Mouse (Mus musculus) hindbrain, embryonic 13.5 days (tissue): ENCODE data around the gene Cfap52. TPM values are rescaled to one million over a fixed set of nuclear protein-coding genes. Genes with fewer than 3 reads are reported as not detected.

Experiments
- ATAC-seq: fragments of 200-750 bp; cut with Nextera tagmentation; 2 replicates; pipeline ENCODE4 v1.8.0; 2017; ENCODE audit warnings: moderate TSS enrichment; ENCODE audit not compliant: low FRiP score
- H3K27ac ChIP-seq: fragments of 300-500 bp; sonication (generic); 2 replicates; pipeline ENCODE4 v1.5.1; 2015; ENCODE audit warnings: inconsistent platforms, mild to moderate bottlenecking, moderate library complexity
- H3K27me3 ChIP-seq: fragments of 300-500 bp; sonication (generic); 2 replicates; pipeline ENCODE4 v1.6.1; 2015; ENCODE audit warnings: mild to moderate bottlenecking, inconsistent platforms
- H3K36me3 ChIP-seq: fragments of 300-500 bp; sonication (generic); 2 replicates; pipeline ENCODE4 v1.6.1; 2015; ENCODE audit warnings: mild to moderate bottlenecking, inconsistent platforms
- H3K4me1 ChIP-seq: fragments of 300-500 bp; sonication (generic); replicated peaks from 2 replicates; pipeline ENCODE4 v1.6.1; 2015; ENCODE audit warnings: inconsistent platforms
- H3K4me2 ChIP-seq: fragments of 300-500 bp; sonication (generic); 2 replicates; pipeline ENCODE4 v1.6.1; 2015; ENCODE audit warnings: inconsistent platforms, mild to moderate bottlenecking, moderate library complexity
- H3K4me3 ChIP-seq: fragments of 300-500 bp; sonication (generic); 2 replicates; pipeline ENCODE4 v1.5.1; 2015; ENCODE audit warnings: mild to moderate bottlenecking, inconsistent platforms
- H3K9ac ChIP-seq: fragments of 300-500 bp; sonication (generic); 2 replicates; pipeline ENCODE4 v1.6.1; 2015; ENCODE audit warnings: mild to moderate bottlenecking, inconsistent platforms
- H3K9me3 ChIP-seq: fragments of 300-500 bp; sonication (generic); 2 replicates; pipeline ENCODE4 v1.6.1; 2016; ENCODE audit warnings: inconsistent platforms
- WGBS: fragments of 180-500 bp; shearing (Covaris S2); methylation state at CpG from one replicate; pipeline ENCODE4 v1.1.7; 2015; 5-methylcytosine and 5-hydroxymethylcytosine counted together
- polyA plus RNA-seq: library from polyadenylated mRNA; unstranded; fragments of >200 nt; fragmentation: Nextera tagmentation; extraction: Ambion mirVana; gene quantifications from 2 replicates; pipeline ENCODE4 v1.2.1, GENCODE M21; 2015

Cfap52 gene
- polyA plus RNA-seq, 1 experiment from 2014 or later = 6.7 TPM

DNA sequence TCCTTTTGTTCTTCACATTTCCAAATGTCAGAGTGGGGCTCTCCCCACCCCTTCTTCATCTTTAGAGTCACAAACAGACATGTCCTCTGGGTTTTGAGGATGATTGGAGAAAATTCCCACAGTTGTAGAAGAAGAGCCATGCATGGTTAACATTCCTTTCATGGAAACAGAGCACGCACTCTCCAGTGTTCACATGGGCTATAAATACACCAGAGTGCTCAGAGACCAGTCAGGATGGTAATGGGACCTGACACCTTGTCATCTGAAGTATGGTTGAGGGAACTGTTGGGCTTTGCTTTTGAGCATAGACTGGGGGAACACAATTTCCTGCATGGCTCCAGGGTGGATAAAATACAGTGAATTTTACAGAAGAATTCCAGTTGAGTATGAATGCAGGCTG lies 7.2 kb upstream of the Cfap52 start:
- H3K9me3 ChIP-seq = no peaks in the 10 kb centered on the region
- H3K36me3 ChIP-seq = peaks cover 31% of the 10 kb centered on the region
- H3K27ac ChIP-seq = no peak overlapping the region
- no peak overlapping the region for H3K9ac ChIP-seq
- no peak overlapping the region for H3K4me2 ChIP-seq
- H3K4me3 ChIP-seq = no peak overlapping the region
- no peak for ATAC-seq
- WGBS = 67% methylated on average over 1 of the region's 1 CpGs
- peaks cover 5% of the 10 kb centered on the region for H3K4me1 ChIP-seq
- no peaks in the 10 kb centered on the region for H3K27me3 ChIP-seq

DNA sequence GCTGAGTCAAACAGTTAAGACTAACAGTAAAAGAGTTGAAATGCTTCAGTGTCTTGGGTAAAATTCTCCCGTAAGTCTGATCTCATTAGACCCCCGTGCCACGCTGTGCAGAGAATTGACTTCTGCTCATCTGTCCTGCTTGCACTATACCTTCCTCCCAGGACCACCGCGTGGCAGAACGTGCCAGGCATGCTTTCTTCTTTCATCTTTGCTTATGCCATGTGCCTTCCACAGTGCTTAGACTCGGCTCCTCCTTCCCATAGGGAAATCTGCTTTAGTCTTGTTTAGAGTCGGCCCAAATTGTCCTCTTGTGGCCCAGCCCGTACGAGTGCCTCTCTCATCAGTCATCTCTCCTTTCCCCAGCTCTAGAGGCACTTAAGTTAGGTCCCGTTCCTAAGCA lies 2.4 kb upstream of the Cfap52 start:
- 72% methylated on average over 11 of the region's 11 CpGs for WGBS
- no peak for ATAC-seq
- H3K27ac ChIP-seq = no peak overlapping the region
- H3K36me3 ChIP-seq = peaks cover 20% of the 10 kb centered on the region
- H3K4me1 ChIP-seq = peaks cover 22% of the 10 kb centered on the region
- H3K27me3 ChIP-seq = no peaks in the 10 kb centered on the region
- no peak overlapping the region for H3K4me2 ChIP-seq
- no peak overlapping the region for H3K4me3 ChIP-seq
- no peaks in the 10 kb centered on the region for H3K9me3 ChIP-seq
- no peak overlapping the region for H3K9ac ChIP-seq

DNA sequence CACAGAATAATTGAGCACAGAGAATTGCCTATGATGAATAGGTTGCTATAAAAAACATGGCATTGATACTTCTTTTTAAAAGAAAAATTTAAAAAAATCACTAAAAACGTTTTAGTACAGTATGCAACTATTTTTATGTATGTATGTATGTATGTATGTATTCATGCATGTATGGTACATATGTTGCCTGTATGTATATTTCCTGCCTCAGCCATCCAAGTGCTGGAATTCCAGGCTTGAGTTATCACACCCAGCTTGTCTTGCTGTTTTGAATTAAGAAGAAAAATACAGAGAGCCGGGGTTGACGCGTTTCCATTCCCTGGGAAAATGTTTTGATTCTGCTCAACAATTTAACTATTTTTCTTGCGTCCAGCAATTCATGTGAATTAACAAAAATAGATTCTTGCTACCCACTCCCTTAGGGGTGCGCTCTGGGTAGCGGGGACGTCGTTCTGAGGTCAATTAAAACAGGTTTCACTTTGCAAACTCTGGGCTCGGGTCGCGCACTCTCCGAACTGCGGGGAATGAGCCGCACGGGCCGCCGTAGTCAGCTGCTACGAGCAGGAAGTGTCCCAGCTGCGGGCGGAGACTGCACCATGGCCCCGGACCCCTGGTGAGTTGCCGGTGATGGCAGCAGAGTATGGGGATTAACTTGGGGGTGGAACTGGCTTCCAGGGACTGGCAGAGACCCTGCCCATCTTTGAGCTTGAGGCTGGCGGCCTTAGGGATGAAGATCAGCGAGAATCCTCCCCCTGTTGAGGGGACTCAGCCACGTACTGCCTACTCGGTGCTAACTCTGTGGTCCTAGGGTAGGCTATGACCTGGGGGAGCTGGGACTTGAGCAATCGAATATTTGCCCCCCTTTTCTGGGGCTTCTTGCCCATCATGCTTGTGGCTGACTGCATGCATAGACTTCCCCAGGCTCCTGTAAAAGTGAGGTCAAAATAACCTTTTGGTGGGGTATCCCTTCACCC lies 741 bp upstream of the Cfap52 start, which contains the start of gene Stx8:
Gene Stx8 (plus strand): TSS at position 289 of the 974 bp plus-strand sequence.
- H3K4me1 ChIP-seq = peaks cover 22% of the 10 kb centered on the region
- H3K27me3 ChIP-seq = no peaks in the 10 kb centered on the region
- H3K9me3 ChIP-seq = no peaks in the 10 kb centered on the region
- H3K27ac ChIP-seq = peak within 1 kb of the TSS; percentile 31; the same call in 1 of the 2 replicates
- peak within 1 kb of the TSS; percentile 75 for H3K4me3 ChIP-seq
- peak; percentile 88 for ATAC-seq
- peaks cover 12% of the 10 kb centered on the region for H3K36me3 ChIP-seq
- WGBS = under 1% methylated on average over 28 of the region's 28 CpGs
- peak within 1 kb of the TSS; percentile 91 for H3K4me2 ChIP-seq
- H3K9ac ChIP-seq = peak within 1 kb of the TSS; percentile 90

DNA sequence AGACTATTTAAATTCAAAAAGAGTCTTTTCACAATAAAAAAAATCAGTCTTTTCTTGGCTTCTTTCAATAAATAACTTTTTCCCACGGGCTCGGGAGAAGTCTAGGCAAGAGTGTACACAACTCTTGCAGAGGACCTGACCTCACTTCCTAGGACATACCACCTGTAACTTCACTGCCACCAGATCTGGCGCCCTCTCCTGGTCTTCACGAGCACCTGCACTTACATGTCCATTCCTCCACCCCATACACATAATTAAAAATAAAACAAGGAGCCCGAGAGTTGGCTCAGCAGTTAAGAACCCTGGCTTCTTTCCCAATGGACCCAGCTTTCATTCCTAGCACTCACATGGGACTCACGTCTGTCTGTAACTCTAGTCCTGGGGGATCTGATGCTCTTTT lies 1.3 kb downstream of the Cfap52 start:
- H3K9ac ChIP-seq = no peak overlapping the region
- no peaks in the 10 kb centered on the region for H3K27me3 ChIP-seq
- 77% methylated on average over 6 of the region's 6 CpGs for WGBS
- H3K36me3 ChIP-seq = no peaks in the 10 kb centered on the region
- no peak overlapping the region for H3K4me3 ChIP-seq
- H3K4me1 ChIP-seq = peaks cover 22% of the 10 kb centered on the region
- H3K9me3 ChIP-seq = no peaks in the 10 kb centered on the region
- no peak for ATAC-seq
- H3K4me2 ChIP-seq = no peak overlapping the region
- no peak overlapping the region for H3K27ac ChIP-seq

DNA sequence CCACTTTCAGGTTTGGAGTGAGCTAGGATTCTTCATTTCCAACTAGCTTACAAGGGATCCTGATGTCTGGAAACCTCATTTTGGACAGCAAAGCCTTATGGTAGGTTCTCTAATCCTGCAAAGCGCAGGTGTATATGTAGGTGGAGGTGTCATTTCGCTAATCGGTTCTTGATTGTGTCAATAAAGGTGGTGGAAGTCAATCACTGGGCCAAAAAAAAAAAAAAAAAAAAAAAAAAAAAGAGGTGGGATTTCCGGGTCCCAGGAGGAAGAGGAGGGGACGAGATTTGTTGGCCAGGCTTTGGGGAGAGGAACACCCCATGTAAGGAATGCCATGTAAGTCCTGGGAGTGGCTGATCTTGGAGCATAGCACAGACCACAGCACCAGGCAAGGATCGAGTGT lies 11.0 kb downstream of the Cfap52 start:
- no peak overlapping the region for H3K4me3 ChIP-seq
- no peak overlapping the region for H3K4me2 ChIP-seq
- WGBS = 92% methylated on average over 6 of the region's 6 CpGs
- no peak for ATAC-seq
- H3K4me1 ChIP-seq = no peaks in the 10 kb centered on the region
- no peaks in the 10 kb centered on the region for H3K36me3 ChIP-seq
- no peaks in the 10 kb centered on the region for H3K9me3 ChIP-seq
- no peak overlapping the region for H3K9ac ChIP-seq
- 0 out of 2 replicates have a peak, but pooled peaks cover 2% of the 10 kb centered on the region for H3K27me3 ChIP-seq
- no peak overlapping the region for H3K27ac ChIP-seq

DNA sequence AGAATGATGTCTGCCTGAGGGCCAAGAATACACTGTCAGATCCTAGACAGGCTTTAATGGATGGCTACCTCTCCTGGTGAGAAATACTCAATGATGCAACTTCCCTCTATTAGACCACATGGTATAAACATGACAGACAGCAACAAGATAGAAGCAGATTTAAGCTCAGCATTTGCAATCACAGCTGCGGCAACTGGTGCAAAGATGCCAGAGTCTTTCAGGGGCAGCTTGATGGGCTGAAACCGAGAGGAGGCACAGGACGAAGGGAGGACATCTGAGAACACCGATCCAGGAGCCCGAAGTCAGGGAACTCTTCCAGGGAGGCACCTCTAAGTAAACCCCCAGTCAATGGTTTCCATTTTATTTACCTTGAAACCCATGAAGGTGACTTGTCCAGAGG lies 11.8 kb downstream of the Cfap52 start:
- H3K4me1 ChIP-seq = no peaks in the 10 kb centered on the region
- H3K4me2 ChIP-seq = no peak overlapping the region
- ATAC-seq = no peak
- H3K4me3 ChIP-seq = no peak overlapping the region
- no peaks in the 10 kb centered on the region for H3K36me3 ChIP-seq
- no peak overlapping the region for H3K27ac ChIP-seq
- H3K9me3 ChIP-seq = no peaks in the 10 kb centered on the region
- no peak overlapping the region for H3K9ac ChIP-seq
- WGBS = 88% methylated on average over 5 of the region's 5 CpGs
- 0 out of 2 replicates have a peak, but pooled peaks cover 2% of the 10 kb centered on the region for H3K27me3 ChIP-seq

DNA sequence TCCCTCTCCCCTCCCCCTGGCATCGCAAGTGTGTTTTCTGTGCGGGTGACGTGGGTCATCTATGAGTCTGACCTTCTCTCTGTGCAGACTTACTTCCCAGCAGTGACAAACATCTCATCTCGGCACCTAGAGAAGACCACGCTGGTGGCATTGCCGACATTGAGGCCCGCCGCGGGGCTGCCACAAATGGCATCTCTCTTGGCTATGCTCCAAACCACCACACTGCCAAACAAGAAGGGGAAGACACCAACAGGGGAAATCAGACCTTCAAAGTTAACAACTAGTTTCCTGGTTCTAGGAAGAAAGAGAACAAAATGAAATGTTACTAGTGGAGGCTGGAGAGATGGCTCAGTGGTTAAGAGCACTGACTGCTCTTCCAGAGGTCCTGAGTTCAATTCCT lies 16.0 kb downstream of the Cfap52 start:
- Histone ChIP-seq H3K9me3 (no peaks in the 10 kb centered on the region), H3K4me2 (no peak overlapping the region), H3K4me1 (no peaks in the 10 kb centered on the region), H3K27ac (no peak overlapping the region), H3K36me3 (no peaks in the 10 kb centered on the region), H3K9ac (no peak overlapping the region), H3K4me3 (no peak overlapping the region), H3K27me3 (no peaks in the 10 kb centered on the region)
- ATAC-seq = no peak
- WGBS = 89% methylated on average over 9 of the region's 9 CpGs

DNA sequence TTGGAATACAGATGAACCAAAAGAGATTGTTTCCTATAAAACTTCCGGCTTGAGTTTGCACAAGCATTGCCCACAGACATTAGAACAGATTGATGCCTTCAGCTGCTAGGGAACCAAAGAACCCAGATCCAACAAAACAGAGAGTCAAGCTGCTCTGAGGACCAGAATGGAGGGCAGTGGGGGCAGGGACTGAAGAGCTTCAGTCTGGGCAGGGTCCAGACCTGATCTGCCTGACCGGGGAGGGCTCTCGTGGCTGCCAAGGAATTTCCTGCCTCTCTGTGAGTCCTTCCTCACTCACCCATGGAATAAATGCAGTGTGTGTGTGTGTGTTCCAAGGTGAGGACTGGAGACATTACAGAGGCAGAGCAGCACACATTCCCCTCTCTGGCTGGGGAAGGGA lies 17.2 kb downstream of the Cfap52 start:
- no peaks in the 10 kb centered on the region for H3K9me3 ChIP-seq
- no peak overlapping the region for H3K4me3 ChIP-seq
- no peak overlapping the region for H3K9ac ChIP-seq
- 70% methylated on average over 3 of the region's 3 CpGs for WGBS
- H3K36me3 ChIP-seq = no peaks in the 10 kb centered on the region
- no peak for ATAC-seq
- H3K4me2 ChIP-seq = no peak overlapping the region
- H3K27ac ChIP-seq = no peak overlapping the region
- no peaks in the 10 kb centered on the region for H3K27me3 ChIP-seq
- H3K4me1 ChIP-seq = no peaks in the 10 kb centered on the region

DNA sequence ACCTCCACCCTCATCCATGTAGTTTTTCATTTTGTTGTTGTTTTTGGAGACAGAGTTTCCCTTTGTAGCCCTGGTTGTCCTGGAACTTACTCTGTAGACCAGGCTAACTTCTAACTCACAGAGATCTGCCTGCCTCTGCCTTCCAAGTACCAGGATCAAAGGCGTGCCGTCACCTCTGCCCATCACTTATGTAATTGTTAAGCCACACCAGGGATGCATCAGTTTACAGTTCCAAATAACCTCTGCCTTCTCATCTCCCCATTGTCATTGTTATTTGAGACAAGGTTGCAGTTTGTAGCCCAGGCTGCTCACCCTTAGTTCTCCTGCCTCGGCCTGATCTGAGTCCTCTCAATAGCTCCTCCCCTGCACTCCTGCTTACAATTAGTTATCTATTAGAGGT lies 33.3 kb downstream of the Cfap52 start:
- ATAC-seq = no peak
- Histone ChIP-seq H3K4me3 (no peak overlapping the region), H3K27ac (no peak overlapping the region), H3K9me3 (no peaks in the 10 kb centered on the region), H3K4me1 (no peaks in the 10 kb centered on the region), H3K36me3 (no peaks in the 10 kb centered on the region), H3K4me2 (no peak overlapping the region), H3K9ac (no peak overlapping the region), H3K27me3 (no peaks in the 10 kb centered on the region; the same call in 1 of the 2 replicates)
- 96% methylated on average over 3 of the region's 3 CpGs for WGBS

DNA sequence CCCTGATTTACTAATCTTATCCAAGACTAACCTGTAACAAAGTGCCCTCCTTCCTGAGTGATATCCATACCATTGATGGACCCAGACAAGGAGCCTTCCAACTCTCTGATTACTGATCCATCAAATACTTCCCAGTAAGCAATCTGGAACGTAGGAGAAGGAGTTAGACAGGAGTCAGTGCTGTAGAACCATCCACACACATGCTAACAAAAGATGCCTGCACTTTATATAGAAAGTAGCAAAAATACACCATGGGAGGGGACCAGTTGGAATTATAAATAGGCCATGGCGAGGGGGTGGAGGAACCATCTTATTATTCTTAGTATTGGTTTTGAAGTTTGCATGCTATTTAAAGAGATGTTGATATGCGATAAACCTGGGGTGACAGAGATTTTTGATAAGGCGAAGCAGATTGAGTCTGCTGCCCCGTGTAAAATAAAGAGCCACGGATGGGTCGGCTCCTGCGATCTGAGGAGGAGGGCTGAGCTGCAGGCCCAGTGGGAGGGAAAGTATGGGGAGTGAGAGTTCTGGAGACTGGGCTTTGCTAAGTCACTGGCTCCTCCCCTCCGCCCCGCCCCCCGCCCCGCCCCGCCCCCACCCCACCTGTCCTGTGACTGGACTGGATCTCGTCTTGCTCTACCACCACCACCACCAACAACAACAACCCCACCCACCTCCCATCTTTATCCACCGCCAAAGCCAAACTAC lies 38.9 kb downstream of the Cfap52 start:
- Histone ChIP-seq H3K4me2 (no peak overlapping the region), H3K9ac (no peak overlapping the region), H3K36me3 (no peaks in the 10 kb centered on the region), H3K4me3 (no peak overlapping the region), H3K4me1 (peaks cover 15% of the 10 kb centered on the region), H3K27me3 (peaks cover 9% of the 10 kb centered on the region), H3K9me3 (no peaks in the 10 kb centered on the region), H3K27ac (no peak overlapping the region)
- ATAC-seq = no peak
- 20% methylated on average over 10 of the region's 15 CpGs for WGBS

DNA sequence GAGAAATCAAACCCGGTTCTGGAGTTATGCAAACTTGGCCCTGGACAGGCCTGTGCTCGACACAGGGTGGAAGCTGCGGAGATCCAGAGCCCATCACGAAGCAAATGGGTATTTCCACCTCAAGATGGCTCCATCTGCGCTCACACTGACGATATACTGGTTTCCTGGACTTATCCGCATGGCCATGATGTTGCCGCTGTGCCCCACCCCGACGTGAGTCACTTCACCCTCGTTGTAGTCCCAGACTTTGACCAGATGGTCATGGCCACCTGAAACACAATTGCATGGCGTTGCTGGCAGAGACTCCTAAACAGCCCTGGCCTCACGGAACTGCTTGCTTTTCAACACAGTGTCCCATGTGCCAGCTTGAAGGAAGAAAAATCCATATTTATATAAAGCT lies 40.5 kb downstream of the Cfap52 start:
- ATAC-seq = no peak
- Histone ChIP-seq H3K4me2 (no peak overlapping the region), H3K27ac (no peak overlapping the region), H3K27me3 (peaks cover 24% of the 10 kb centered on the region), H3K4me1 (peaks cover 22% of the 10 kb centered on the region), H3K4me3 (no peak overlapping the region), H3K9me3 (no peaks in the 10 kb centered on the region), H3K36me3 (no peaks in the 10 kb centered on the region), H3K9ac (no peak overlapping the region)
- 90% methylated on average over 13 of the region's 13 CpGs for WGBS

DNA sequence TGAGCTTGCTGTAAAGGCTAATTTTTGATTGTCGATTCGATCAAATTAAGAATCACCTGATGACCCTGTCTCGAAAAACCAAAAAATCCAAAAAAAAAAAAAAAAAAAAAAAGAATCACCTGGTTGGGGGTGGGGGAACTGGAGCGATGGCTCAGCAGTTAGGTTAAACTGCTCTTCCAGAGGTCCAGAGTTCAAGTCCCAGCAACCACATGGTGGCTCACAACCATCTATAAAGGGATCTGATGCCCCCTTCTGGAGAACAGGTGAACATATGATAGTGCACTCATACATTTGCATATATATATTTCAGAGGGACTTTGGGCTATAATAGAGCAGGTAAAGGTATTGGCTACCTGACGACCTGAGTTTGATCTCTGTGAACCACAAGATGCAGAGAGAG lies 41.7 kb downstream of the Cfap52 start:
- Histone ChIP-seq H3K27ac (no peak overlapping the region), H3K9ac (no peak overlapping the region), H3K9me3 (no peaks in the 10 kb centered on the region), H3K4me3 (no peak overlapping the region), H3K27me3 (peaks cover 37% of the 10 kb centered on the region), H3K36me3 (no peaks in the 10 kb centered on the region), H3K4me1 (peaks cover 22% of the 10 kb centered on the region), H3K4me2 (no peak overlapping the region)
- no peak for ATAC-seq
- WGBS = 94% methylated on average over 5 of the region's 5 CpGs
